26 mouse cellular contexts compared by ENCODE assay signal in genomic region chr2:14103924-14104323, GRCm38 (mm10). TPM values are rescaled to one million over a fixed set of nuclear protein-coding genes. Genes with fewer than 3 reads are reported as not detected.
A peak's percentile ranks its signal among the peaks of the same experiment; 100 is the strongest.
DNase-seq lines count a peak whose midpoint lies in the region; TF ChIP-seq lines count a peak whose summit lies in the region.
"Had no signal": no experiment of that assay in that cellular context is flagged by ENCODE, and none has a peak within 500 bp of the region (broad histone marks: within the 10 kb centered on the region; RNA-seq: fewer than 3 reads in every experiment).

No protein-coding gene starts in this region.

- no peak overlapping the region for H3K4me3 ChIP-seq in ES-E14 (ENCODE audit: insufficient read depth in 1 of 2, low read depth in 1 of 2, low read length in 2 of 2, poor library complexity in 1 of 2, severe bottlenecking in 1 of 2)
- no peak overlapping the region for H3K4me3 ChIP-seq in heart, adult 2 months

- DNase-seq in ES-CJ7 (ENCODE audit: low read depth, low spot score) (peak; percentile 60), ES-E14 (ENCODE audit: low read depth, low spot score) (peak; percentile 41), R1 (ENCODE audit: low read depth, low spot score) (peak; percentile 35), ZHBTc4 (ENCODE audit: low read depth, low spot score) (peak; percentile 48)
- no peak for DNase-seq in heart, adult 2 months
- DNase-seq in yolk sac, embryonic 10.5 days (ENCODE audit: low spot score): no peak
- no peak for DNase-seq in kidney, adult 18-20 months
- no peak for DNase-seq in urinary bladder, adult 18-20 months (ENCODE audit: low spot score in 2 of 2)
- DNase-seq: adrenal gland, adult 2 months; adrenal gland, adult 8-10 months; adrenal gland, postnatal 10 days; adrenal gland, postnatal 14 days; adrenal gland, postnatal 25 days; adrenal gland, postnatal 36 days; B cell, adult 2 months; cerebellum, adult 11 months; cerebellum, adult 11-12 months; cerebellum, adult 18-20 months; cerebellum, adult 2 months; cerebellum, adult 8-10 months; cerebellum, adult 9-10 months had no signal

- H3K9me3 ChIP-seq in ES-E14 (ENCODE audit: control insufficient read depth, insufficient read depth, low read depth, low read length): no peaks in the 10 kb centered on the region
- H3K9me3 ChIP-seq: G1E had no signal

- no peak overlapping the region for H3K27ac ChIP-seq in ES-E14 (ENCODE audit: insufficient read depth, low read depth, low read length, poor library complexity, severe bottlenecking)
- no peak overlapping the region for H3K27ac ChIP-seq in heart, adult 2 months

- intact Hi-C loops in heart, adult 2 months (cut with DNase I): no loop called here

- no peak for TF ChIP-seq EP300 in heart, adult 2 months (IDR thresholded peaks at IDR 0.05; ENCODE audit: insufficient read depth, low read depth, low read length)

- no peak for TF ChIP-seq CTCF in heart, adult 2 months (IDR thresholded peaks at IDR 0.05)

- in situ Hi-C loops in ES-E14 (cut with MboI; ENCODE audit: low sequenced_read_pairs in 2 of 2, unreplicated experiment in 2 of 2): no loop called here

- TF ChIP-seq POLR2A in heart, adult 2 months (IDR thresholded peaks at IDR 0.05; ENCODE audit: insufficient read depth, low read depth, low read length): no peak

- H3K9ac ChIP-seq in ES-E14 (ENCODE audit: insufficient read depth, low read depth, low read length, poor library complexity, severe bottlenecking): no peak overlapping the region
- H3K9ac ChIP-seq in heart, adult 2 months (ENCODE audit: low read depth, low read length): no peak overlapping the region

- WGBS in heart, adult 2 months: 96% methylated on average over 1 of the region's 1 CpGs

- no peaks in the 10 kb centered on the region for H3K27me3 ChIP-seq in heart, adult 2 months (ENCODE audit: control insufficient read depth, insufficient read depth, low read length)
- H3K27me3 ChIP-seq: CH12.LX, Patski had no signal

- no peaks in the 10 kb centered on the region; a peak in 1 of 4 replicates for H3K4me1 ChIP-seq in ES-E14 (ENCODE audit: control insufficient read depth in 2 of 2, insufficient read depth in 2 of 2, low read length in 2 of 2, poor library complexity in 1 of 2)
- H3K4me1 ChIP-seq in heart, adult 2 months (ENCODE audit: control insufficient read depth, insufficient read depth, low read length): no peaks in the 10 kb centered on the region; the same call in none of the 2 replicates

- no peaks in the 10 kb centered on the region; the same call in 1 of the 2 replicates for H3K79me2 ChIP-seq in heart, adult 2 months (replicated peaks; ENCODE audit: control insufficient read depth, insufficient read depth, low read length)

- H3K36me3 ChIP-seq in ES-E14 (ENCODE audit: control insufficient read depth, insufficient read depth, low read length, poor library complexity, severe bottlenecking): no peaks in the 10 kb centered on the region
- peaks cover 7% of the 10 kb centered on the region for H3K36me3 ChIP-seq in heart, adult 2 months (ENCODE audit: control insufficient read depth, insufficient read depth, low read length)

TF ChIP-seq in ES-E14, 5 proteins besides CTCF, POLR2A, EP300 and RAD21:
- TF ChIP-seq ZNF384 (IDR thresholded peaks at IDR 0.05; ENCODE audit: low read depth, low read length) (no peak), ZC3H11A (IDR thresholded peaks at IDR 0.05; ENCODE audit: borderline replicate concordance, low read depth, low read length) (no peak), HCFC1 (IDR thresholded peaks at IDR 0.05; ENCODE audit: borderline replicate concordance, insufficient read depth, low read length) (no peak), CHD2 (IDR thresholded peaks at IDR 0.05; ENCODE audit: low read depth, low read length) (no peak), MAFK (IDR thresholded peaks at IDR 0.05; ENCODE audit: insufficient read depth, low read depth, low read length) (no peak)

RNA-seq across cellular contexts. Expression of gene Stam, which starts 30.0 kb away (rescaled TPM):
- 40.5 and 48.6 TPM in 2 replicates for total RNA-seq in ES-E14 (2012; rRNA removed)
- total RNA-seq in heart, adult 2 months (2021): 10 to 100 TPM; 23.0 to 23.9 TPM
- polyA plus RNA-seq in heart, adult 2 months (2012; rRNA removed): 8.8 and 13.9 TPM in 2 replicates

RNA-seq across cellular contexts. Expression of gene Hacd1, which starts 48.0 kb away (rescaled TPM):
- 11.0 and 19.9 TPM in 2 replicates for total RNA-seq in ES-E14 (2012; rRNA removed)
- total RNA-seq in heart, adult 2 months (2021): 10 to 100 TPM; 69.3 to 71.0 TPM
- 95.8 and 170 TPM in 2 replicates for polyA plus RNA-seq in heart, adult 2 months (2012; rRNA removed)
- polyA plus RNA-seq: activated CD4-positive, CD25-positive, alpha-beta regulatory T cell, adult 4 months; CD4-positive, CD25-positive, alpha-beta regulatory T cell, adult 4 months had no signal

Comparison
In these comparisons a context has a peak if more than half of its experiments do, and no peak if none do; other contexts are left out.
1. DNase-seq: peak in ES-CJ7 (single experiment), ES-E14 (single experiment), R1 (single experiment) and ZHBTc4 (single experiment); none in heart, adult 2 months (0 of 2), yolk sac, embryonic 10.5 days (single experiment), kidney, adult 18-20 months (single experiment) and urinary bladder, adult 18-20 months (0 of 2).